Mouse (Mus musculus) right cerebral cortex, postnatal 36 days (tissue): ENCODE measurements around the gene Mboat2.

ENCODE experiments used
- DNase-seq, 2 experiments: peaks; one replicate each; pipeline ENCODE4 v3.0.0; 2022; ENCODE audit warnings: low spot score in 2 of 2, mixed read lengths in 1 of 2

Gene Mboat2

DNA sequence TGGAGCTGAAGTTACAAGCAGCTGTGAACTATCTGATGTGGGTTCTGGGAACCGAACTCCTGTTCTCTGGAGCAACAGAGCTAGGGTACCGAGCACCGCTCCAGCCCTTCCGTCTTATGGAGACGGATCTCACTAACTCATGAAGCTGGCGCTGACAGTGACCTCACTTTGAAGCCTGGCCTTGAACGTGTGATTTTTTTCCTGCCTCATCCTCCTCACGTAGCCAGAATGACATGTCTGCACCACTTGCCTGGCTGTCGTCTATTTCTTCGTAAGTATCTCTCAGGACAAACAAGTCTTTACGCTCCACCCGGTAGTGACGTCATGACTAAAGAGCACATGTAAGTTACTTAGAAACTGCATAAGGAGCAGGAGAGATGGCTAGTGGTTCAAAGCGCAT is 116.4 kb downstream of the Mboat2 start:
- DNase-seq, result no peak

DNA sequence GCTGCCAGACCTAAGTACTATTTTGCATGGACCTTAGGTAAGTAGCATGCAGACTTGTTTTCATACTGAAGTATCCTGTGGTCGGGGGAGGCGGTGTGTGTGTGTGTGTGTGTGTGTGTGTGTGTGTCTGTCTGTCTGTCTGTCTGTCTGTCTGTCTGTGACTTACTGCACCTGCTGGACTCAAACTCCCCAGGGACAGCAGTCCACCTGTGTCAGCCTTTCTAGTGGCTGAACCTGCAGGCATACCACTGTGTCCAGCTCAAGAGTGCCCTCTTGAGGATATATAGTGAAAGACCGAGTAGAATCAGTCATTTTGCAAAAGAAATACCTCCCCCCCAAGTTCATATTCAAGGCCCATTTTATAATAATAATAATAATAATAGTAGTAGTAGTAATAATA is 117.7 kb downstream of the Mboat2 start:
- DNase-seq, result no peak

DNA sequence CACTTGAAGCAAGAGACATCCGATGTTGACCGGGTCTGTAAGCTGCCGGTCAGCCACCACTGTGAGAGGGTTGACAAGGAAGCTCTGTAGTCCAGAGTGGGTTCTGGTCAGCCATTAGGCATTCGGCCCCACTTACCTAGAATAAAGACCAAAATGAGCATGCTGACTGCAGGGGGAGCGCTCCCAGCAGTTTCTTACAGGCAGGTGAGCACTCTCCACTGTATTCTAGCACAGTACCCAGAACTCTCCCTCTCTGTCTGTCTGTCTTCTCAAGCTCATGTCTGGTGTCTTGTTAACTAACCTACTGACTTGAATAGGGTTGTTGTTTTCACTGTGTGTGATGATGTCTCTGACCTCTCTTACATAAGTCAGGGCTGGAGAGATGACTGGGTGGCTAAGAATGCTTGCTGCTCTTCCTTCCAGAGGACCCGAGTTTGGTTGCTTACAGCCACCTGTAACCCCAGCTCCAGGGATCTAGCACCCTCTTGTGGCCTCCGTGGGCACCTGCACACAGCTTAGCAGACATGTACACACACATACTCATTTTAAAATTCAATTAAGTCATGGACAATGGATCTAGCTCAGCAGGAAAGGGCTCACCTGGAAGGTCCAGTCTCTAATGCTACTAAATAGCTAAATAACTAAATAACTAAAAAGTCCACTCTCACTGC is 119.8 kb downstream of the Mboat2 start:
- no peak for DNase-seq

DNA sequence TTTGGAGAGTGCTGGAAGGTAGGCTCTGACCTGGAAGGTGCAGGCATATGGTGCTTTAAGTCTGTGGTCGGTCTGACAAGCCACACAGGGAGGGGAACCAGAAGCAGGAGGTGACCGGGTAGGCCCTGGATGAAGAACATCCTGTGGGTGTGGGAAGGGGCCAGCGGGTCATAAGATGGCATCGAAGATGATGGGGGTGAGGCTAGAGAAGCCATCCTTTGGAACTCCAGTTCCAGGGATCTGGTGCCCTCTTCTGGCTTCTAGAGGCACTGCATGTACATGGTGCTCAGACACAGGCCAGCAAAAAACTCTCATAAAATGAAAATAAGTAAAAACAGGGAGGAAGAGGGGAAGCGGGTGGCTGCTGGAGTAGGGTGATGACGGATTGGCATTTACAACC is 121.5 kb downstream of the Mboat2 start:
- no peak for DNase-seq

DNA sequence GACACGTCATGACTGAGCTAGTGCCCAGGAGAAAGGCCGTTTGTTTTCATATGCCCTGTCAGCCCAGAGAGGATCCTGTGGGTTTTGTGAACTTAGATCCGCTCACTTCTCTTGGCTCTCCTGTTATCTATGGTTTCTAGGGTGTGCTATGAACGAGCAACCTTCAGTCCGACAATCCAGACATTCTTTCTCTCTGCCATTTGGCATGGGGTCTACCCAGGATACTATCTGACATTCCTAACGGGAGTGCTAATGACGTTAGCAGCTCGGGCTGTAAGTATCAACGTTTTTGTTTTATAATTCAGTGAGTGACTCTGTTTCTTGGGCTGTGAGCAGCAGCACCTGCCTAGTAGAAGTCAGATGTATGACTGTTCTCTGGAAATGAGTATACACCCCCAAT is 124.5 kb downstream of the Mboat2 start:
- no peak for DNase-seq

DNA sequence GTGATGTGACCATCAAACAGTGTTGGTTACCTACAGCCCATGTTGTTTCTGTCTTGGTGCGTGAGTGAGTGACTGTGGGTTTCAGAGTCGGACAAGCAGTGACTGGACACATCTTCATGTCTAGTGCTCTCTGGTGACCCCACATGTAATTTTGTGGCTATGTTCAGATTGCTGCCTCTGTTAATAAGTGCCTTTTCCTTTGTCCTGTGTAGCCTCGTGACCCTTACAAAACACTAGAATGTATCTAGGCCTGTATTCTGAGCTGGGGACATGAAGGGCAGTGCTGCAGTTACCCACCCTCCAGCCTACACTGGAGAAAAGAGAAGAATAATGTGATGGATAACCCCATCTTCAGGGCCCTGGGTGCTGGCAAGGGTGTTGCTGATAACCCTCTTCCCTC is 127.8 kb downstream of the Mboat2 start:
- DNase-seq, result no peak

DNA sequence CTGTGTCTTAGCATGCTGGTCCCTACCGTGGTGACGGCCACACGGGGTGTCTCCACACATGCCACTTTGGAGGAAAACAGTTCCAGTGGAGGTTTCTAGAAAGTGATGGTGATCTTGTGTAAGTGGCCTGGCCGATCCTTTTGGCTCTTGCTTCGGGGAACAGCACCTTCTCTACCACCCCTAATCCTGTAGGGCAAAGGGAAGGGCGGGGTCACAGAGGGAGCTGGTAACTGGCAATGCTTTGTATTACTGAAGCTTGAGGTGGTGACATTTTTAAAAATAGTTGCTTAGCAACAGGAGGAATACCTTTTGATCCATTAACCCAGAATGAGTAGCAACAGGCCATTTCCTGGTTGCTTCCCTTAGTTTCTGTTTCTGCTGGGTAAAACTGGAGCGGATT is 131.1 kb downstream of the Mboat2 start:
- no peak for DNase-seq

DNA sequence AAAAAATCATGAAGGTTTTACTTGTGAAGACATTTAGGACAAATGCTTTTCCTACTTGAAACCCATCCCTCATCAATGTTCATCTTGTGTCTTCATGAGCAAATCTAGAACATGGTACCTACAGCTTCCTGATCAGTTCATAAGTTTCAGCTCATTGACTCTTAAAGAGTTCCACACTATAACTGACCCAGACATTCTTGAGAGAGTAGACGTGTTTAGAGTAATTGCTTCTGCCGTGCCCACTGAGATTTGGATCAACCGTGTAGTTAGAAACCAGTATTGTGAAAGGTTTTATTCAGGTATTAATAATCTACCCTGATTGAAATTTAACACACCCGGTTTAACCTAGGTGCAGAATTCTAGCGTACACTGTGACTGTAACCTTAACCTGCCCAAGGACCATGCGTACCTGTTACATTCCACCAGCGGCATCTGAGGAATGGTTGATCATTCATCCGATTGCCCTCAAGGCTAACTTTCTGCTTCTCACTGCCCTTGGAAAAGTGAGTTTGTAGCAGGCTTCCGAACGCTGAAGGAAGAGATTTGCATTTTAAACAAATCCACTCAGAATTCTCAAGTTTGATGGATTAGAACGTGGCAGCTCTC is 131.8 kb downstream of the Mboat2 start:
- DNase-seq, result no peak

DNA sequence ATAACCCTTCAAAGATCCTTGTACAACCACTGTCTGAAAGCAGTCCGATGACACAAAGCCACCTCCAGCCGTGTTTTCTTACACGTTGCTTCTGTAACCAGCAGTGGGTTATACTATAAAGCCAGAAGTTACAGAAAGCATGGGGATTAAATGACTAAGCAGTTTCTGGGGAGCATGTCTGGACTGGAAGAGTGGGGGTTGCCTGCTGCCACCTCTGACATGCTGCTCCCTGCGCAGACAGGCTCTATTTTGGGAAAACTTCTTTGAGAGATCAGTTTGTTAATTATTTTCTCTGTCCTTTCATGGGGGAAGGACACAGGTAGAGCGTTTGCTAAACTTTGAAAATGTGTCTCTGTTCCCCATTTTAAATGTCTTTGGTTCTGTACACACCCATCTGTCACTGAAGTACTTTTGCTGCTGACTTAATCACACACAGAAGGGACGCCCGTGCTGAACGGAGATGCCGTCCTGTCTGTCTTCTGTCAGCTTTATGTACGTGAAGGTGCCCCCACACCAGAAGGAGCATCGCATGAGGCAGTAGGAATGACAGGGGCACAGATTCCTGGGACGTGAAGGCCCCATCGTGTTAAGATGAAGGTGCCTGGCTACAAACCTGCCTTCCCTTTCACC is 132.8 kb downstream of the Mboat2 start:
- no peak for DNase-seq

DNA sequence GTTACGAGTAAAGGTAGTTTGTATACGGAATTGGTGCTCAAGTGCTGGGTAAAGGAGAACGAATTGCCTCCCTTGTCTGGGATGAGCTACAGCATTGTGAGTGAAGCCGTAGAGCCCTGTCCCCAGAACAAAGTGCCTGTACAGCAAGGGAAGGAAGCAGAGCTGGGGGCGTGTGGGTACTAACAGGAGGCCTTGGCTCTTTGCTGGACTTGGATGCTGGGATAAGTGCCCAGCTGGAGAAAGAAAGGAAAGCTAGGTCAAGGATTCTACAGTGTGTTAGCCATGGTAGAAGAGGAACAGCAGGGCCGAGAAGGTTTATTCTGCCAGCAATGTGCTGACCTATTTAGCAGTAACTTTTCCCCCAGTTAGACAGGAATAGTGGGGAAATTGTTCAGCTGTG is 134.7 kb downstream of the Mboat2 start:
- DNase-seq, result peak; percentile 29 to 41

DNA sequence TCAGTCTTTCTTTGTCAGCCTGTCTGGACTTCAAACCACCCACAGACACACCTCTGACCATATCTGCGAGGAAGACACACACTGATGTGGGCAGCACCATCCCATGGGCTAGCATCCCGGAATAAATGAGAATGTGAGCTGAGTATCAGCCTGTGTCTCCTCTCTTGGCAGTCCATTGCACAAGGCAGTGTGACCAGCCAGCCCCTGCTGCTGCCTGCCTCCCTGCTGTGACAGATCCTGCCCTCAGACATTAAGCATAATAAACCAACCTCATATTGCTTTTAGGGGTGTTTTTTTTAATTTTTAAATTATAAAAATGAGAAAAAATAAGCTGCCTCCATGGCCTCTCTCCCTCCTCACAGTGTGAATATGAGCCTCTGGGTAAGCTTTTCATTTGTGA is 135.4 kb downstream of the Mboat2 start:
- DNase-seq, result no peak

DNA sequence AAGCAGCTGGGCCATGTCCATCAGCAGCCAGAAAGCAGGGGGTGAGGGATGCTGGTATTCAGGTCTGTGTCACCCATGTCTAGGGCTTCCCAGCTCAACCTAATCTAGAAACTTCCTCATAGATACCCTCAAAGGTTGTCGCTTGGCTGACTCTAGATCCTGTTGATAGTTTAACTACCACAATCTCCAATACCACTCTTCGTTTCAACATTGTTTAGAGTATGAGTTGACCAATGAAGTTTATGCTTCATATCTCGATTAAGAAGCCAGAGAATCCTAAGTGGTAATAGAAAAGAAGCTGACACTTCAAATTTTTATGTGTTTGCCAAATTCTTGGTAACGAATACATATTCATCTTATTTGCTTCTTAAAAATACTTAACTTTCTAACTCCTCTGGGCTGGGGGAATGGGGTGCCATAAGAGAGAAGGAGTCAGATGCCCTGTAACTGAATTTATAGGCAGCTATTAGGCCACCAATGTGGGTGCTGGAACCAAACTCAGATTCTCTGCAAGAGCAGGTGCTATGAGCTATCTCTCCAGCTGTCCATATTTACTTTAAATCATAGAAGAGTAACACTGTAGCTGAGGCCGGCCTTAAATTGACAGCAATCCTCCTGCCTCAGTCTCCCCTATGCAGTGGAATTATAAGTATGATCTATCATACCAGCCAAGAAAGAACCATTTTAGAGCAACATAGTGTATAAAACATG is 141.0 kb downstream of the Mboat2 start:
- DNase-seq, result no peak

DNA sequence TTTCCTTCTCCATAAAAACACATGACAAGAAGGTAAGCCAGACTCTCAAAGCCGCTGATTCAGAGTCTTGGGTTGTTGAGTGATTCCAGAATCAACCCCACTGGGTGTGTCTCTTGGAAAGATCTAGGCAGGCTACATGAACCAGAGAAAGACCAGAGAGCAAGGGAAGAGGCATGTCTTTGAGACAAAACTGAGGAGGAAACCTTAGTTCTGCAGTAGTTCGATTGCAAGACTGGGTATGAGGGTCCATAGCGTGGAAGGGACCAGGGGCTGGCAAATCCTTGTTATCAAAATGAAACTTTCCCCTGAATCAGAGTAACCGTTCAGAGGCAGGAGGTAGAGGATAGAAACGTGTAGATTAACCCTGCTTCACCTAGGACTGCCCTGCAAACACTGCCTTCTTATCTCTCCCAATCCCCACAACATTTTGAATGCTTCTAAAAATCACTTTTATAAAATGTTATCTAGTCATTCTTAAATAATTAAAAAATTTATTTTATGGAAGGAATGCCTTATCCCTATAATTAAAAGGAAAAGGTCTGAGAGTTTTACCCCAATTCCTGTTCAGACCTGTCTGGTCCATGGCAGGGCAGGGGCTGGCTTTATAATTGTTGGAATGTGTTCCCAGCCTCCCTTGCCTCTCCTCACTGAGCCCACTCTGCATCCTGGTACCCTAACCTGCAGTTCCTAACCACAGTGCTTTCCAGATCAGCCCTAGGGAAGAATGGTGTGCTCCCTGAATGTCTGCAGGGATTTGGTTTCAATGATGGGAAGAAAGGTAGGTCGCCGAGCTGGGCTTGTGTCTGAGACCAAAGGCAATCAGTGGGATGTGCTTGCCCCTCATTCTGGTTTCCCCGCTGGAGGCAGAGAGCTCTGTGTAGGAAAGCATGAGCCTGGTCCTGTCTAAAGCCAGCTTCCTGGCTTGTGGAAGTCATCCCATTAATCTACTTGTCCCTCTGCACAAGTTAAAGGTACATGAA is 142.0 kb downstream of the Mboat2 start:
- DNase-seq, result no peak

DNA sequence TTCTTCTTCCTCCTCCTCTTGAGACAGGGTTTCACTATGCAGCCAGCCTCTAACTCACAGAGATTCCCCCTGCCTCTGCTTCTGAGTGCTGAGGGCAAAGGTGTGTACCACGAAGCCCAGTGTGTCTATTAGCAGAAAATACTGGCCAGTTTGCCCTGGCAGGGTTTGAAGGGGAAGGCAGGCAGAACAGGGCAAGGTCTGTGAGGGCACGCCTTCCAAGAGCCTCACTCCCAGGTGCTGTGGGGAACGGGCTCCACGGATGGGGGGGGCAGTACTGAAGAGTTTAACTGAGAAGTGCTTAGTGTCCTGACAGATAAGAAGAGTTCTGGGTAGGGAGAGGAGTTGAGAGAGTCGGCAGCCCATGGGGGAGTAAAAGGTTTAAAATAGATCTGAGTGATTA is 142.9 kb downstream of the Mboat2 start:
- no peak for DNase-seq

DNA sequence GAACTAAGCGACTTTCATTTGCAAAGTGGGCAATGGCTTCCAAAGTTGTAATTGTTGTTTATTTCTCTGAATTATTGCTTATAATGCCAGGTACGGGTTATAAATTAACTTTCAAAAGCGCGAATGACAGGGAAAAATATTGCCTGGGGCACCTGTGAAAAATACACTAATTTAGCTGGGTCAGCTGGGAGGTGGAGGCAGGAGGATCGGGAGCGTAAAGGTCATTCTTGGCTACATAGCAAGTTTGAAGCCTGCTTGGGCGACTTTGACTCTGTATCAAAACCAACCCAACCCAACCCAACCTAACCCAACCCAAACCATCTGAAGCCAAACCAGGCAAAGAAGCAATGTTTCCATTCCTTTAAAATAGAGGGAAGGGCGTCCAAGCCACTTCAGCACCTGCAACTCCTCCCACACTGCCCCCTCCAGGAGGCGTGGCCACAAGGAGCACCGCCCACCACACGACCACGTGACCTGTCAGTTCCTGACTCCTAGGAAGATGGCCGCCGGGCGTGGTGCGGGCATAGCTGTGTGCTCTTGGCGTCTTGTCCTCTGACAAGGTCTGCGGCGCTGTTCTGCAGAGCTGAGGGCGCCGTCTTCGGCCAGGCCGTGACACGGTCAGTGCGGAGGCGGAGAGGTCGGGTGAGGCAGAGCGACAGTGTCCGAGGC is 143.9 kb downstream of the Mboat2 start, which contains the start of gene Kidins220:
Gene Kidins220, plus strand, starts transcription at position 480 of the 669 bp plus-strand sequence.
- DNase-seq, result peak; percentile 91 to 92

DNA sequence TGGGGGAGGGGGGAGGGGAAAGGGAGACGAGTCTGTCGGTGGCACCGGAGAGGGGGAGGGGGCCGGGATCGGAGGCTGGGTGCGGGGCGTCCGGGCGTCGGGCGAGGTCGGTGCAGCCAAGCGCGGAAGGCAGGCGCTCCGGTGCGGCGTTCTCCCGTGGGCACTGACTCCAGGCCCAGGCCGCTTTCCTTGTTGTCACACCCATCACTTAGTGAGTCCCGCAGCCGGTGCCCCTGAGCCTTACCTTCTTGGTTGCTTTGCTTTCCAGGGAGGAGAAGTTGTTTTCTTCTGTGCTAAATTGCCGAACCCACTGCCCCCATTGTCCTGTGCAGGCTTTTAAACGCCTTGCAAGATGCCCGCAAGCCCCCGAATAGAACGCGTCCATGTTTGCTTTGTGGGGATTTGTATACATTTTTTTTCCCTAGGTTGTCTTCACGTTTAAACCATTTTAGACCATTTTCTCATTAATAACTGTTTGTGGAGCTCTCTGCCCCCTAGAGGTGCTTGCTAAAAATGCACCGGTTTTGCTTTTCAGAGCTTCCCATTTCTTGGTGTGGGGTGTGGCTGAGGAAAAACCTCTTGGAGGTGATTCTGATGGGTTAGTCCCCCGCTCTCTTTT is 144.5 kb downstream of the Mboat2 start:
- DNase-seq, result peak; percentile 57 to 64

DNA sequence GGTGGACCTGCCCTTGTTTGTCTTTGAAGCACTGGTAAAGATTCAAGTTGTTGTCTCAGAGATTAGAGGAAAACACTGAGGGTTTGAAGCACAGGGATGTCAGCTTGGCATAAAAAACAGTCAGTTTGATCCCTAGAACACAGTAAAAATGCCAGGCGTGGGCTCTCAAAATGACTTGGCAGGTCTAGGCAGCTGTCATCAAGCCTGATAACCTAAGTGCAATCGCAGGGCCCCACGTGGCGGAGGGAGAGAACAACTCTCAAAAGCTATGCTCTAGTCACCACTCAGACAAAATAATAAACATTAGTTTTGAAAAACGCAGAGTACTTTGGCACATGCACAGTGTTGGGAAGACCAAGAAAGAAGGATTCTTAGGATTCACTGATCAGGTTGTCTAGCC is 154.5 kb downstream of the Mboat2 start:
- no peak for DNase-seq

DNA sequence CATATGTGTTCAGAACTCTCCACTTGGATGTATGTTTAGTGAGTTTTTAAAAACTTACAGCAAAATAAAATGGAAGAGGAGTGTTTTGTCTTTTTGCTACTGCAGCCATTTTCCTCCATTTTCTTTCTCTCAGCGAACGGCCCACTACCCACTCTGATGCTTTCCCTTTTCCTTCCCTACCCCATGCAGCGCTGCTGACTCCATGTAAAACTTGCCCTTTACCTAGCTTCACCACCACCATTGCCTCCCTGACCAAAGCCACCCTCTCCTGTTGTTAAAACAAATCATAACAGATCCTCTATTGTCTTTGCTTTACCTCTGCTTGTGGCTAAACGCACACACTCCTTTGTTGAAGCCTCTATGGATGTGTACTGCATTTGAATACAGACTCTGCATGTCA is 164.7 kb downstream of the Mboat2 start:
- DNase-seq, result no peak

DNA sequence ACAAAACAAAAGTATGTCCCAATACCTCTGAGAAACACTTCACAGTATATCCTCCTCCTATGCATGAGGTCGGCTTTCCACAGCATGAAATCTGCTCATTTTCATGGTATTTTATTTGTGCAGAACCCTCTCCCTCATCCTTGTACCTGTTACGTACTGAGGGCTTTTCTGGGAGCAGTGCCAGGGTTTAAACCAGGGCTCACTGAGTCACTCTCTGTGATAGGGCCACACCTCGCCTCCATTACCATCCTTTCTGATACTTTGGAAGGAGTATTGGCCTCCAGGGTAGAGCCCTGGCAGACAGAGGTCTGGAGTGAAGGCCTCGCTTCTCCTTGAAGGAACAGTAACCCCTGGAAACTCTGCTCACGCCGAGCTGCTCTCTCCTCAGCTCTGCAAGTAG is 174.7 kb downstream of the Mboat2 start:
- no peak for DNase-seq

DNA sequence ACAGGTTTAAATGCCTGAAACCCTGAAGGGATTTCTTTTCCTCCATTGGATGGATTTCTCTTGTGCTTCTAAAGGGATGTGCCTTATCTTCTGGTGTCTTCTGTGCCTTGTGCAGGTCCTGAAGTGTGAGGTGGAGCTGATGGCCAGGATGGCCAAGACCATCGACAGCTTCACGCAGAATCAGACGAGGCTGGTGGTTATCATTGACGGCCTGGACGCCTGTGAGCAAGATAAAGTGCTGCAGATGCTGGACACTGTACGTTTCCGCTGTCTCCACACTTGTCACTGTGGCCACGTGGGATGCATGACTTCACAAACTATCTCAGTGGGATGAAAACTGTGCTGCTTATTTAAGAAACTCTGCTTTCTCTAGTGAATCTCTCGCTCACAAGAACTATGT is 179.3 kb downstream of the Mboat2 start:
- no peak for DNase-seq
